Mouse (Mus musculus) liver, embryonic 14.5 days (tissue): ENCODE measurements around the gene Sbk1.

Experiments used
- CTCF ChIP-seq: IDR thresholded peaks from 2 replicates; pipeline ENCODE4 v1.5.1; 2016; ENCODE audit warnings: antibody characterized with exemption, low read depth, control low read depth
- EP300 ChIP-seq: IDR thresholded peaks from 2 replicates; pipeline ENCODE4 v1.6.1; 2016; ENCODE audit warnings: antibody characterized with exemption, low read depth

- TF ChIP-seq EP300 (no peak), CTCF (no peak)
Measured at GRCm38 (mm10) chr7:126287493-126288103, 15.2 kb downstream of the Sbk1 start.
